Mouse (Mus musculus): ENCODE measurements around the gene Slc48a1.

The Slc48a1 gene

GRCm38 (mm10) chr15:97778311-97779098, at the start of gene Slc48a1:
Gene Slc48a1, plus strand, starts transcription at chr15:97778520.
- peak; percentile 71 for DNase-seq

GRCm38 (mm10) chr15:97728804-97729203, 49.5 kb upstream of the Slc48a1 start:
- peak; percentile 85 for DNase-seq

GRCm38 (mm10) chr15:97730365-97730764, 48.0 kb upstream of the Slc48a1 start:
- DNase-seq, result peak; percentile 80

GRCm38 (mm10) chr15:97731111-97731510, 47.2 kb upstream of the Slc48a1 start, which contains the start of gene Endou:
Gene Endou, minus strand, starts transcription at chr15:97731339.
- DNase-seq, result no peak

GRCm38 (mm10) chr15:97731988-97732387, 46.3 kb upstream of the Slc48a1 start:
- DNase-seq, result no peak

- DNase-seq, result no peak
Measured at GRCm38 (mm10) chr15:97738923-97739322, 39.4 kb upstream of the Slc48a1 start.

- no peak for DNase-seq
Measured at GRCm38 (mm10) chr15:97740283-97740732, 38.0 kb upstream of the Slc48a1 start.

GRCm38 (mm10) chr15:97741662-97742061, 36.7 kb upstream of the Slc48a1 start:
- DNase-seq, result no peak

- no peak for DNase-seq
Measured at GRCm38 (mm10) chr15:97742074-97742473, 36.2 kb upstream of the Slc48a1 start.

- no peak for DNase-seq
Measured at GRCm38 (mm10) chr15:97742600-97742999, 35.7 kb upstream of the Slc48a1 start.

GRCm38 (mm10) chr15:97743210-97743609, 35.1 kb upstream of the Slc48a1 start:
- peak; percentile 50 for DNase-seq

GRCm38 (mm10) chr15:97743961-97744525, 34.3 kb upstream of the Slc48a1 start:
- DNase-seq, result no peak

GRCm38 (mm10) chr15:97744930-97745329, 33.4 kb upstream of the Slc48a1 start:
- no peak for DNase-seq

GRCm38 (mm10) chr15:97745331-97745730, 33.0 kb upstream of the Slc48a1 start:
- peak; percentile 91 for DNase-seq

GRCm38 (mm10) chr15:97746278-97746677, 32.0 kb upstream of the Slc48a1 start:
- DNase-seq, result no peak

GRCm38 (mm10) chr15:97746748-97747147, 31.6 kb upstream of the Slc48a1 start:
- no peak for DNase-seq

- DNase-seq, result no peak
Measured at GRCm38 (mm10) chr15:97747486-97747885, 30.8 kb upstream of the Slc48a1 start.

GRCm38 (mm10) chr15:97748309-97748708, 30.0 kb upstream of the Slc48a1 start:
- no peak for DNase-seq

GRCm38 (mm10) chr15:97748964-97749363, 29.4 kb upstream of the Slc48a1 start:
- no peak for DNase-seq

- no peak for DNase-seq
Measured at GRCm38 (mm10) chr15:97749397-97749796, 28.9 kb upstream of the Slc48a1 start.

- DNase-seq, result no peak
Measured at GRCm38 (mm10) chr15:97749841-97750240, 28.5 kb upstream of the Slc48a1 start.

GRCm38 (mm10) chr15:97750697-97751096, 27.6 kb upstream of the Slc48a1 start:
- peak; percentile 82 for DNase-seq

GRCm38 (mm10) chr15:97751676-97752075, 26.6 kb upstream of the Slc48a1 start:
- DNase-seq, result peak; percentile 30

- DNase-seq, result peak; percentile 50
Measured at GRCm38 (mm10) chr15:97752491-97752890, 25.8 kb upstream of the Slc48a1 start.

All from kidney, adult 11 months (tissue).